Mouse (Mus musculus) embryonic stem cell, embryonic (primary cell): Measurements from ENCODE around the gene Abcc6.

Experiments
- CTCF ChIA-PET, 4 experiments: fragments of 300-600 bp in 2 of 4; fragments of 350-600 bp in 2 of 4; sonication (Branson Sonifier 250); formaldehyde crosslinking; loops; one replicate each; lab custom pipeline; 2022; ENCODE audit warnings: inconsistent platforms in 2 of 4; lab: Charles Lee
- POLR2A ChIA-PET, 4 experiments: fragments of 300-600 bp in 2 of 4; fragments of 350-600 bp in 2 of 4; sonication (Branson Sonifier 250); formaldehyde crosslinking; loops; one replicate each; lab custom pipeline; 2022; ENCODE audit warnings: antibody characterized with exemption in 4 of 4, inconsistent platforms in 1 of 4; lab: Charles Lee

The Abcc6 gene

DNA sequence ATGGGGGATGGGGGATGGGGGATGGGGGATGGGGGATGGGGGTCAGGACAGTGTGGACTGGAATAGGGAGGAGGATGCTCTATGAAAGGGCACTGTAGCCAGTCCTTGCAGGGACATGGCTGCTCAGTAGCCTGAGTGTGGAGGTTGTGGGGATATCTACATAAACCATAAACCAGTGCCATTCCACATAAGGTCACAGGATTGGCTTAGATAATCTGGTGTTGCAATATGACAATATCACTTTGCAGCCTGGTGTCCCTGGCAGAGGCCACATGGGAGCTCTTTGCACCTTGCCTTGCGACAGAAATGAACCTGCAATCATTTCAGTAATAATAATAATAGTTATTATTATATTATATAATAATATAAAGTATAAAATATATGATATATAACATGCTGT, 41.8 kb downstream of the Abcc6 start:
- ChIA-PET CTCF (interaction anchor here in 1 of 4 experiments (0.6 to 1.8 kb wide), 2 partner anchors 14 to 64 kb away, joined by 3 to 9 read pairs; partner anchors contain the start of gene Ccdc114), POLR2A (interaction anchor here in 1 of 4 experiments (1.0 kb wide), 1 partner anchor 10 kb away, joined by 3 read pairs; no protein-coding TSS in a partner anchor)

DNA sequence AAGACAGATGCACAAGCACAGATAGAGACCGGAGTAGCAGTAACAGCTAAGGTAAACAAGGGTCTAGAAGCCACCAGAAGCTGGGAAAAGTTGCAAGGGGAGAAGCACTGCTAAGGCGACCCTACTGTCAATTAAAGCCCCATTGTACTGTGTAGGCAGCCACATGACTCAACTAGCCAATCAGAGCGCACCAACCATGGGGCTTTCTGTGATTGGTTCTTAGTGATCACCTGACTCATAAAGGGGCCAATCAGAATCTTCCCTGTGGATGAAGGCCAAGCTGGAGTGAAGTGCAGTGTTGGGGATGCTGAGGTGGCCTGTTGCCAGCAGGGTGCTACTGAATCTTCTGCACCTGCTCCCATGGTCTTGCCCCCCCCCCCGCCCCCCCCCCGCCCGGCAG, 43.2 kb downstream of the Abcc6 start:
- POLR2A ChIA-PET: interaction anchor here in 1 of 4 experiments (0.9 to 1.0 kb wide), 2 partner anchors 14 to 16 kb away, joined by 4 to 5 read pairs; no protein-coding TSS in a partner anchor
- CTCF ChIA-PET: interaction anchor here in 1 of 4 experiments (0.5 to 1.8 kb wide), 3 partner anchors 16 to 98 kb away, joined by 3 to 9 read pairs (median 4); no protein-coding TSS in a partner anchor

DNA sequence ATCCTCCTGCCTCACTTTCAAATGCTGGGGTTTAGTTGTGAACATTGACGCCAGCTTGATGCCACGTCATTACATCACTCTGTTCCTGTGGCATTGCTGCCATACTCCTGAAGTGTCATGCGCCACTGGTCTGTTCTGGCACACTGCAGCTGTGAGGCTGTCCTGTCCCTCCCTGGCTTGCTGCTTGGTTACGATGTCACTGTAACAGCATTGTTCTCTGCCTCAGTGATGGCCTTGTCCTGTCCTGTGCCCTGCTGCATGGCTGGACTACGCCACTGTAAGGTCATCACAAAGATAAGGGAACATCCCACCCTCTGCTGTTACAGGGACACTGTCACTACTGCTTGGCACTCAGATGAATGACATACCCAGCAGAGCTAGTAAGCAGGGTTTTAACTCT, 48.5 kb downstream of the Abcc6 start:
- ChIA-PET CTCF (no interaction called here), POLR2A (interaction anchor here in 2 of 4 experiments (0.9 to 1.7 kb wide), 2 partner anchors 167 to 264 kb away, joined by 3 read pairs; partner anchors contain the start of genes Cyth2 (in 1 of the 2) and Sphk2 (in 1 of the 2))

DNA sequence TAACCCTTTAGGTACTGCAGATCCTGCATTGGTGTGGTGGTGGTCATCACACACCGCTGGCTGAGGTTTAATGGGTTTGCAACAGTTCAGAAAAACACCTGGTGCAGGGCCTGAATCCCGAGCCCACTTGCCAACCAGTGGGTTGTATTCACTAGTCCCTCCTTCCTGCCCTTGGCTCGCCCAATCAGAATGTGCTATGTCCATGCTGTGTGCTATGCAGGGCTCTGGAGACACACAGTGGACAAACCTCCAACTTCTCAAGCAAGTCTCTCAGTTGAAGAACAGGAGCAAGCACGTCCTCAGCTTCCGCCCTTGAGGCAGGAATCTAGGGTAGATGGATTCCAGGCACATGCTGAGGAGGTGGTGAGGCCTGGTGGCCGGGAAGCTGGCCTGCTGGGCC, 55.6 kb downstream of the Abcc6 start:
- ChIA-PET POLR2A (interaction anchor here in 2 of 4 experiments (0.7 to 2.6 kb wide), 6 partner anchors 10 to 50 kb away, joined by 3 to 13 read pairs (median 6); no protein-coding TSS in a partner anchor), CTCF (interaction anchor here in 2 of 4 experiments (0.6 to 1.6 kb wide), 2 partner anchors 28 to 235 kb away, joined by 3 to 5 read pairs; no protein-coding TSS in a partner anchor)

DNA sequence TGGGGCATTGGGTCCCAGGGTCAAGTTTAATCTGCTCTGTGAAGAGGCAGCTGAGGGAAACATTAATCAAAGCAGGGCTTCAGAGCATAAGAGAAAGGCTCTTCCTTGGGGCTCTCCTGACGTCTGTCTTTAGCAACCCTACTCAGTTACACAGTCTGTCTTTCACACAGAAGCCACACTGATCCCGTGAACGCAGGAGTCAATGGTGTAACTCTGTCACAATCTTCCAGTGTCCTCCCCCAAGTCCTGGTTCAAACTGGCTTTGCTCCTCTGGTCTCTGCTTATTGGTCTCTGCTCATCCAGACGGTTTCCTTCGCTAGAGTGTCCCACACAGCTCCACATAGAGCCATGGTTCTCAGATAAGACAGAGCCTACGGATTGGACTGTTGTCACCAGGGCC, 56.0 kb downstream of the Abcc6 start:
- ChIA-PET CTCF (interaction anchor here in 2 of 4 experiments (0.6 to 1.6 kb wide), 4 partner anchors 29 to 235 kb away, joined by 3 to 5 read pairs (median 3); no protein-coding TSS in a partner anchor), POLR2A (interaction anchor here in 3 of 4 experiments (0.5 to 2.6 kb wide), 17 partner anchors 10 to 330 kb away, joined by 3 to 13 read pairs (median 5); partner anchors contain the start of genes Syngr4 (in 2 of the 3), Tmem143 (in 2 of the 3) and Nomo1 (in 1 of the 3))

DNA sequence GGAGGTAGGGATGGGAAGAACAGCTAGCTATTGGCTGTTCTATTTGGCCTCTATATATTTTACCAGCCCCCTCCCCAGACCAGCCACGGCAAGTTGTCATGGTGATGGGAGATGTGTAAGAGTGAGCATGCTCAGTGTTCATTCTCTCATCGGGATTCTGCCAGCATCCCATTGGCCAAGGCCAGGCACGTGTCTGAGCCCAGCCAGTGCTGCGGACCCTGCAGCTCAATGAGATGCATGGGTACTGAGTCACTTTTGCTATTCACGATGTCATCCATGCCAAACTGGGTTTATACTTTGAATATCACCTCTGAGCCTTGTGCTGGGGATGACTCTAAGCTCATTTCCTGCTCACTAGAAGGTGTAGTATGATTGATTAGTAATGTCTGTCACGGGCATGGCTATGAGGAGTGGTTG, 56.8 kb downstream of the Abcc6 start:
- POLR2A ChIA-PET: interaction anchor here (0.5 to 2.6 kb wide), 35 partner anchors 10 to 329 kb away, joined by 3 to 13 read pairs (median 4); partner anchors contain the start of genes Sphk2 (in 2 of the 4), Syngr4 (in 2 of the 4), Tmem143 (in 2 of the 4) and Cyth2 (in 1 of the 4)
- CTCF ChIA-PET: interaction anchor here (0.6 to 1.8 kb wide), 11 partner anchors 30 to 420 kb away, joined by 3 to 5 read pairs (median 3); no protein-coding TSS in a partner anchor

DNA sequence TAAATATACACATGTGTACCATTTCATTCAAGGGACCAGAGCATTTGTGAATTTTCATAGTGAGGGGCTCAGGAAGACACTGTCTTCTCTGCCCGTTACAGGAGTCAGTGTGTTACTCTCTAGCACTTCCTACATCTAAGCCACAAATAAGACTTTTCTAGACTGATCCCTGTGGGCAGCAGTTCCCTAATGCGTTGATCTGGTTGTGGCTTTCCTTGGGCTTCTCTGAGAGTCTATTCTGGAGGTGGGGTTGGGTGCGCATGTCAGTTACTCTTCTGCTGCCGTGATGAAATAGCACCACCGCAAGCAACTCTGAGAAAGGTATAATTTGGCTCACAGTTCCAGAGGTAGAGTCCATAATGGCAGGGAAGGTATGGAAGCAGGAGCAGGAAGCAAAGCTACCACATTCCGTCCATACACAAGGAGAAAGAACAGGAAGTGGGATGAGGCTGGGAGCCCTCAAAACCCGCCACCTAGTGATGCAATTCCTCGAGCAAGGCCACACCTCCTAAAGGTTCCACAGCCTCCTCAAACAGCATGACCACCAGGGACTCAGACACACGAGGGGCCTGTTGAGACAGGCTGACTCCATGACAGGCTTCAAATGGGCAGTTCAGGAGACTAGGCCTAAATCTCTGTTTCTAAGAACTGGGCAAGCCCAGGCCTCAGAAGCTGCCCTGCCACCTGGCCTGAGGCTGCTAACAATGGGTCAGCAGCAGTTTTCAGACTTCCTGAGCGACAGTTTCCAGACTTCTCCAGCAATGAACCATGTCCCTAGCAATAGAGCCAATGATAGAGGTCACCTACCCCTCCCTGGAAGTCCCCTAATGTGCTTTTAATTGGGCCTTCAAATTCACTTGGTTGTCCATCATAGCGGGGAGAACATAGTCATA, 58.0 kb downstream of the Abcc6 start:
- ChIA-PET POLR2A (interaction anchor here in 3 of 4 experiments (0.6 to 2.6 kb wide), 23 partner anchors 11 to 328 kb away, joined by 3 to 13 read pairs (median 5); partner anchors contain the start of genes Sphk2 (in 2 of the 3), Syngr4 (in 2 of the 3), Tmem143 (in 2 of the 3) and Kdelr1 (in 1 of the 3)), CTCF (interaction anchor here in 3 of 4 experiments (0.6 to 1.8 kb wide), 5 partner anchors 29 to 328 kb away, joined by 3 to 5 read pairs (median 3); no protein-coding TSS in a partner anchor)

DNA sequence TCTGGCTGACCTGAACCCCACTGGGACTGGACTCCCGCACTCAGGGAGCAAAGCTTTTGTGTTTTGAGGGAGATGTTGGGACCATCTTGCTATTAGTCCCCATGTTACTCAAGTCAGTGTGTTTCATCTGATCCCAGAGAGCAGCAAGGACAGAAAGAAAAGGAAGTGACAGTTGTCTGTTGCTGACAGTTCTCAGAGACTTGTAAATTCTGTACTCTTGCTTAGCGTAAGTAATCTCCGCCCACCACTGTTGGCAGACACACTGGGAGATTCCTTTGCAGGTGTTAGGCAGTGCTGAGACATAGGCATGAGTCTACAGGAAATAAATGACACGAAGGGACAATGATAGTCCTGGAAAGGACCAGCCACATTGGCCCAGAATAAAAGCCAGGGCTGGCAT, 73.5 kb downstream of the Abcc6 start:
- CTCF ChIA-PET: no interaction called here
- POLR2A ChIA-PET: no interaction called here

DNA sequence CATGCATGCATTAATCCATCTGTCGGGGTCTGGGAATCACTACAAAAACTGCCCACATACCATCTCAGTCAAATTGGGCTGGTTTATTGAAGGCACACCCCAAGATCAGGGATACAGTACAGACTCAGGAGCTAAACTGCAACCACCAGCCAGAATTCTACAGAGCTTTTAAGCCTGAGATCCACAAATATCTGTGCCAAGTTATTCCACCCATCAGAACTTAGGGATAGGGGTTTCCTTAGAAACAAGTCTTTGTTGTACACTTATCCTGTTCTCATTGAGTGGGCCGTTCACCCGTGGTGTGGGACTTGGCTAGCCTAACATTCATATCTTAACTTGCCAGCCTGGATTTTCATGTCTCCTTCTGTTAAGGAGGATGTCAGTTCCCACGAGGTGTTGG, 81.0 kb downstream of the Abcc6 start:
- ChIA-PET POLR2A (interaction anchor here in 1 of 4 experiments (2.9 kb wide), 1 partner anchor 24 kb away, joined by 13 read pairs; no protein-coding TSS in a partner anchor), CTCF (interaction anchor here in 1 of 4 experiments (0.6 kb wide), 1 partner anchor 84 kb away, joined by 3 read pairs; no protein-coding TSS in a partner anchor)

DNA sequence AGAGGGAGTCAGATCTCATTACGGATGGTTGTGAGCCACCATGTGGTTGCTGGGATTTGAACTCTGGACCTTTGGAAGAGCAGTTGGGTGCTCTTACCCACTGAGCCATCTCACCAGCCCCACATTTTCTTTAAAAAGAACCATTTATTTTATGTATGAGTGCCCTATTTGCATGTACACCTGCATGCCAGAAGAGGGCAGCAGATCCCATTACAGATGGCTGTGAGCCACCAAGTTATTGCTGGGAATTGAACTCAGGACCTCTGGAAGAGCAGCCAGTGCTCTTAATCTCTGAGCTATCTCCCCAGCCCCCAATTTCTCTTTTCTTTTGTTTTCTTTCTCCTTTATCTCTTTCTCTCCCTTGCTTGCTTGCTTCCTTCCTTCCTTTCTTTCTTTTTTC, 86.8 kb downstream of the Abcc6 start:
- POLR2A ChIA-PET: interaction anchor here in 2 of 4 experiments (0.6 to 1.3 kb wide), 3 partner anchors 19 to 90 kb away, joined by 3 to 4 read pairs (median 3); partner anchors contain the start of gene Nomo1 (in 1 of the 2)
- CTCF ChIA-PET: interaction anchor here (0.6 to 1.2 kb wide), 13 partner anchors 14 to 605 kb away, joined by 3 to 10 read pairs (median 3); partner anchors contain the start of genes Syngr4 (in 1 of the 4) and Tmem143 (in 1 of the 4)

DNA sequence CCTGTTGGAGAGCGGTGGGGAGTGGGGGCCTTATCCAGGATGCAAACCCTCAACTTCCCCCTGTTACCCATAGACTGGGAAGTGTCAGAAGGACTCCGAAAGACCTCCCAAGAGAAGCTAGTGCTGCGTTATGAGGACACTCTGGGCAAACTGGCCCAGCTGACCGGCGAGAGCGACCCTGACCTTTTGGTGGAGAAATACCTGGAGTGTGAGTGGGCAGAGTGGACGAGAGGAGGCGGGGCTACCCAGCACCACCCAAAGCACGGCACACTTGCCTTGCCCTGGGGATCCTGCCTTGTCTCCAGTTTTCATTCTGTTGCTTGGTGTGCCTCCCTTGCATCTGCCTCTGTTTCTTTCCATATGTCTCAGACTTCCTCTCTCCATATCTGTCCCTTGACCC, 88.1 kb downstream of the Abcc6 start:
- CTCF ChIA-PET: interaction anchor here (0.5 to 1.8 kb wide), 10 partner anchors 18 to 277 kb away, joined by 3 to 15 read pairs (median 4); partner anchors contain the start of gene Ccdc114 (in 1 of the 4)
- POLR2A ChIA-PET: interaction anchor here in 3 of 4 experiments (0.7 to 1.8 kb wide), 4 partner anchors 17 to 144 kb away, joined by 3 to 5 read pairs (median 4); partner anchors contain the start of gene Ccdc114 (in 1 of the 3)

DNA sequence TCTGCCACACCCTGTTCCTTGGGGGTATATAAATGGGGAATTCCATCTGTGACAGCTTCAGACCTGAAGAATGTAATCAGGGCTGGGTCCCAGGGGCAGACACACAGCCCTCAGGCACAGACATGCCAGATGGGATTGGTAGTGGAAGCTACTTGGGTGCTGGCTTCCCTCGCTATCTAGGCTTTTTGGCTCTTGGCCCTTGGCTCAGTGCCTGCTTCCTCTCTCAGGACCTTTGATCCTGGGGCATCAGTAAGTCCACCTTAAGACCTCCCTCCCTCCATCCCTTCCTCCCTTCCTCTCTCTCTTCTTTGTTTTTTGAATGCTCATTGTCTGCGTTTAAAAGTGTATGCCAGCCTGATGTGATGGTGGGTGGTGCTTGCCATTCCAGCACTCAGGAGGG, 90.3 kb downstream of the Abcc6 start:
- CTCF ChIA-PET: interaction anchor here in 1 of 4 experiments (1.0 to 1.5 kb wide), 2 partner anchors 16 to 63 kb away, joined by 3 read pairs; partner anchors contain the start of gene Ccdc114
- POLR2A ChIA-PET: interaction anchor here in 2 of 4 experiments (0.5 to 0.6 kb wide), 2 partner anchors 43 to 132 kb away, joined by 3 read pairs; partner anchors contain the start of genes Syngr4 (in 1 of the 2) and Tmem143 (in 1 of the 2)

DNA sequence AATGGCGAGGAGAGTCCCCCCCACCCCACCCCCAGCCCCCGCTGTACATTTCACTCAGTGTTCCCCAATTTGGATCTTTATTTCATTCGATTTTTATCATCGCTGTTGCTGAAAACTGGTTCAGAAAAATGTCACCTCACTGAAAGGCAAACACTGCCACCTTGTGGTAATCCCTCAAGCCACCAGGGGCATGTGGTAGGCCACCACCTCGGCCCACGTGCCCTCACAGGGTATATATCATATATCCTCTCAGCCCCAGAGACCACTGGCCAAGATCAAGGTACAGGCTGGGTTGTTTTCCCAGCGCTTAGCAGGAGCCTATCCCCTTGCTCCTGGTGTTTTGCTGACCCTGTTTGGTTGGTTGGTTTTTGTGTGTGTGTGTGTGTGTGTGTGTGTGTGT, 95.0 kb downstream of the Abcc6 start:
- ChIA-PET POLR2A (interaction anchor here in 1 of 4 experiments (0.6 to 2.4 kb wide), 6 partner anchors 16 to 193 kb away, joined by 3 to 8 read pairs (median 4); partner anchors contain the start of gene Syngr4), CTCF (interaction anchor here (0.5 to 2.3 kb wide), 12 partner anchors 10 to 667 kb away, joined by 3 to 11 read pairs (median 4); partner anchors contain the start of gene Kdelr1 (in 1 of the 4))

DNA sequence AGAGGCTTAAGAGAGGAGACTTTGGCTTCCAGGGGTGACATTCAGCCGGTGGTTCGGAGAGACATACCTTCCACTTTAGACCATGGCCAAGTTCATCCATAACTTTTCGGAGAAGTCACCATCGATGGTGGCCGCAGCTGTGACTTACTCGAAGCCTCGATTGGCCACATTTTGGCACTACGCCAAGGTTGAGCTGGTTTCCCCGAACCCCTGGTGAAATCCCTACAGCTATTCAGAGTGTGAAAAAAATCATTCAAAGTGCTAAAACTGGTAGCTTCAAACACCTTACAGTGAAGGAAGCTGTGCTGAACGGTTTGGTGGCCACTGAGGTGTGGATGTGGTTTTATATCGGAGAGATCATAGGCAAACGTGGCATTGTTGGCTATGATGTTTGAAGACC, 96.3 kb downstream of the Abcc6 start:
- POLR2A ChIA-PET: interaction anchor here in 2 of 4 experiments (0.6 kb wide), 2 partner anchors 198 to 947 kb away, joined by 3 read pairs; partner anchors contain the start of gene Prmt1 (in 1 of the 2)
- CTCF ChIA-PET: interaction anchor here (0.6 to 2.0 kb wide), 7 partner anchors 15 to 767 kb away, joined by 3 to 7 read pairs (median 4); partner anchors contain the start of gene Kdelr1 (in 2 of the 4)

DNA sequence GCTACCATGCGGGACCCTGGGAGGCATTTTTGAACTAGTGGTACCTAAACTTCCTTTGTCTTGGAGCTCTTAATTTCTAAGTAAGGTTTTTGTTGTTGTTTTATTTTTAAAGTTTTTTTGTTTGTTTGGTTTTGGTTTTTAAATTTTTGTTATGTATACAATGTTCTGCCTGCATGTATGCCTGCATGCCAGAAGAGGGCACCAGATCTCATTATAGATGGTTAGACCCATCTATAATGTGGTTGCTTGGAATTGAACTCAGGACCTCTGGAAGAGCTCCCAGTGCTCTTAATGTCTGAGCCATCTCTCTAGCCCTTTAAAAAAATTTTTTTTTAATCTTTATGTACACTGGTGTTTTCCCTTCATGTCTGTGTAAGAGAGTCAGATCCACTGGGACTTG, 100.4 kb downstream of the Abcc6 start:
- CTCF ChIA-PET: interaction anchor here in 3 of 4 experiments (0.6 to 2.1 kb wide), 8 partner anchors 11 to 1000 kb away, joined by 3 to 12 read pairs (median 6); partner anchors contain the start of gene Kdelr1 (in 1 of the 3)
- POLR2A ChIA-PET: interaction anchor here in 2 of 4 experiments (0.8 to 1.8 kb wide), 12 partner anchors 11 to 289 kb away, joined by 3 to 5 read pairs (median 4); partner anchors contain the start of genes Kdelr1 (in 1 of the 2), Spaca4 (in 1 of the 2), Sphk2 (in 1 of the 2) and Syngr4 (in 1 of the 2)

DNA sequence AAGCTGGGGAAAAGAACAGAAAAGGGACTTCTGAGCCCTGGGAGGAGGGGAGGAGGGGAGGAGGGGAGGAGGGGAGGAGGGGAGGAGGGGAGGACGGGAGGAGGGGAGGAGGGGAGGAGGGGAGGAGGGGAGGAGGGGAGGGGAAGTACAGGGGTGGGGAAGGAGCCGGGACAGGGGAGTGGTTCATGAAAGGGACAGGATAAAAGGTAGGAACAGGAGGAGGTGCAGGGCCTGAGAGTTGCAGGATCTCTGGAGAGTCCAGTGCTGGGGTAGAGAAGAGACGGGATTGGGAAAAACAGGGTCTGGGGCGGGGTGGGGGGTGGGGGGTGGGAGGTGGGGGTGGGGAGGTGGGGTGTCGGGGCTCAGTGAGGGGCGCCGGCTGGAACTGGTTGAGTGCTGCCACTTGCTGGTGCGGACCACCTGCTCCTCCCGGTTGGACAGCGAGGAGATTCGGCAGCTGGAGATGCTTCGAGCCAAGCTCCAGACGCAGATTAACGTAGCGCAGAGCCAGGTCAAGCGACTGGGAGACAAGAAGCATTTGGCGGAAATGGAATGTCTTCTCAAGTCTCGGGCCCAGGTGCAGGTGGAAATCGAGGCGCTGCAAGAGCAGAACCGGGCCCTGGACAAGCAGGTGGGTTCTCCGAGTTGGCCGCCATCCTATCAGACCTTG, 101.3 kb downstream of the Abcc6 start:
- POLR2A ChIA-PET: interaction anchor here in 3 of 4 experiments (0.5 to 1.8 kb wide), 17 partner anchors 11 to 300 kb away, joined by 3 to 5 read pairs (median 3); partner anchors contain the start of genes Kdelr1 (in 1 of the 3), Spaca4 (in 1 of the 3) and Sphk2 (in 1 of the 3)
- CTCF ChIA-PET: interaction anchor here (0.6 to 2.0 kb wide), 12 partner anchors 10 to 1540 kb away, joined by 3 to 12 read pairs (median 4); partner anchors contain the start of genes Kdelr1 (in 2 of the 4) and Gys1 (in 1 of the 4)
